Mouse (Mus musculus) embryonic facial prominence, embryonic 11.5 days (tissue): ENCODE data around the gene Kif15. TPM values are rescaled to one million over a fixed set of nuclear protein-coding genes. Genes with fewer than 3 reads are reported as not detected.

Experiments
- ATAC-seq: fragments of 200-750 bp; cut with Nextera tagmentation; replicated peaks from 2 replicates; pipeline ENCODE4 v1.8.0; 2017; ENCODE audit warnings: low read depth; ENCODE audit not compliant: insufficient number of reproducible peaks, low FRiP score, low TSS enrichment
- DNase-seq: peaks from one replicate; pipeline ENCODE4 v3.0.0-alpha.2; 2015; ENCODE audit warnings: low spot score
- H3K27ac ChIP-seq: fragments of 300-500 bp; sonication (generic); replicated peaks from 2 replicates; pipeline ENCODE4 v1.5.1; 2014; ENCODE audit warnings: mild to moderate bottlenecking, low read depth, low read length, control low read depth
- H3K27me3 ChIP-seq: fragments of 300-500 bp; sonication (generic); 2 replicates; pipeline ENCODE4 v1.6.1; 2014; ENCODE audit warnings: mild to moderate bottlenecking, low read length, moderate library complexity, mixed read lengths; ENCODE audit not compliant: control insufficient read depth, insufficient read depth
- H3K36me3 ChIP-seq: fragments of 300-500 bp; sonication (generic); replicated peaks from 2 replicates; pipeline ENCODE4 v1.6.1; 2014; ENCODE audit warnings: low read depth, mild to moderate bottlenecking, low read length, moderate library complexity, mixed read lengths; ENCODE audit not compliant: control insufficient read depth, insufficient read depth
- H3K4me1 ChIP-seq: fragments of 300-500 bp; sonication (generic); 2 replicates; pipeline ENCODE4 v1.6.1; 2014; ENCODE audit warnings: low read length, mixed read lengths; ENCODE audit not compliant: control insufficient read depth, insufficient read depth
- H3K4me2 ChIP-seq: fragments of 300-500 bp; sonication (generic); 2 replicates; pipeline ENCODE4 v1.6.1; 2014; ENCODE audit warnings: low read depth, mild to moderate bottlenecking, control low read depth, low read length, moderate library complexity
- H3K4me3 ChIP-seq: fragments of 300-500 bp; sonication (generic); 2 replicates; pipeline ENCODE4 v1.5.1; 2014; ENCODE audit warnings: low read depth, low read length, control low read depth
- H3K9ac ChIP-seq: fragments of 300-500 bp; sonication (generic); replicated peaks from 2 replicates; pipeline ENCODE4 v1.6.1; 2014; ENCODE audit warnings: mild to moderate bottlenecking, control low read depth, low read length
- H3K9me3 ChIP-seq: fragments of 300-500 bp; sonication (generic); replicated peaks from 2 replicates; pipeline ENCODE4 v1.6.1; 2016; ENCODE audit warnings: mild to moderate bottlenecking, low read length, inconsistent platforms, mixed read lengths; ENCODE audit not compliant: control insufficient read depth
- WGBS: fragments of 180-500 bp; shearing (Covaris S2); extraction: QIAGEN DNeasy Blood & Tissue Kit; methylation state at CpG from one replicate; pipeline ENCODE4 v1.1.7; 2014; 5-methylcytosine and 5-hydroxymethylcytosine counted together
- polyA plus RNA-seq: library from polyadenylated mRNA; unstranded; fragments of >200 nt; fragmentation: Nextera tagmentation; extraction: Ambion mirVana; gene quantifications from 2 replicates; pipeline ENCODE4 v1.2.1, GENCODE M21; 2014

Kif15 gene
- polyA plus RNA-seq, 1 experiment from 2014 or later: 49.4 TPM

- Histone ChIP-seq H3K4me1 (no peaks in the 10 kb centered on the region), H3K4me2 (no peak within 1 kb of the TSS), H3K9ac (no peak within 1 kb of the TSS), H3K4me3 (no peak within 1 kb of the TSS), H3K9me3 (no peaks in the 10 kb centered on the region), H3K27me3 (no peaks in the 10 kb centered on the region), H3K36me3 (no peaks in the 10 kb centered on the region), H3K27ac (no peak within 1 kb of the TSS)
- ATAC-seq (no peak), DNase-seq (no peak)
- WGBS: 82% methylated on average over 4 of the region's 4 CpGs
Measured at GRCm38 (mm10) chr9:123034426-123034825, 83.6 kb downstream of the Kif15 start, which contains the start of gene Tgm4. Gene Tgm4 (plus strand): TSS chr9:123034726.

- ATAC-seq (no peak), DNase-seq (no peak)
- H3K36me3 ChIP-seq: no peaks in the 10 kb centered on the region
- H3K4me1 ChIP-seq: no peaks in the 10 kb centered on the region
- H3K4me3 ChIP-seq: no peak overlapping the region
- H3K4me2 ChIP-seq: no peak overlapping the region
- no peaks in the 10 kb centered on the region for H3K27me3 ChIP-seq
- no peaks in the 10 kb centered on the region for H3K9me3 ChIP-seq
- 100% methylated on average over 1 of the region's 1 CpGs for WGBS
- no peak overlapping the region for H3K9ac ChIP-seq
- no peak overlapping the region for H3K27ac ChIP-seq
Measured at GRCm38 (mm10) chr9:123047665-123048064, 96.8 kb downstream of the Kif15 start.

GRCm38 (mm10) chr9:123058724-123059292 is 108.0 kb downstream of the Kif15 start:
- Histone ChIP-seq H3K27me3 (no peaks in the 10 kb centered on the region), H3K4me3 (no peak overlapping the region), H3K36me3 (no peaks in the 10 kb centered on the region), H3K9me3 (no peaks in the 10 kb centered on the region), H3K4me2 (no peak overlapping the region), H3K27ac (no peak overlapping the region), H3K9ac (no peak overlapping the region), H3K4me1 (no peaks in the 10 kb centered on the region)
- DNase-seq: no peak
- no peak for ATAC-seq

DNA sequence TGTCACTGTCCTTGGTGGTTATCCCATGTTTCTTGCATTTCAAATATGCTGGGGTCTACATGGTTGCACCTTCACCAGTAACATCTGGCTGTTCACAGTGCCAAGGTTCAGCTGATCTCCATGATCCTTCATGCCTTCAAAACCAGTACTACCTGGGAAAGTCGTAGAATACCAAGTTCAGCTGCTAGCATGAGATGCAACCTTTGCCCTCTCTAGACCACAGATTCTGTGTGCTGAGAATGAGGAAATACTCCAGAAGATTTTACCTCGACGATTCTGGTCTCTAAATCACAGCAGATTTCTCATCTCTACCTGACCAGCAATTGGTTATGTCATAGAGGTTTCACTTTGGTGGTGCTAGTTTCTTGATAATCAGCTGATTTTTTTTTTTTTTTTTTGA is 109.3 kb downstream of the Kif15 start:
- WGBS: 84% methylated on average over 3 of the region's 3 CpGs
- Histone ChIP-seq H3K4me2 (no peak overlapping the region), H3K27me3 (no peaks in the 10 kb centered on the region), H3K27ac (no peak overlapping the region), H3K9me3 (no peaks in the 10 kb centered on the region), H3K9ac (no peak overlapping the region), H3K4me3 (no peak overlapping the region), H3K36me3 (no peaks in the 10 kb centered on the region), H3K4me1 (no peaks in the 10 kb centered on the region)
- no peak for DNase-seq
- no peak for ATAC-seq

Other genes with a start within 250 kb of the Kif15 start
- not detected in 2 replicates for gene Topaz1, start 203.7 kb upstream of the Kif15 start, polyA plus RNA-seq
- 4.9 and 5.8 TPM in 2 replicates for gene Tcaim, start 145.5 kb upstream of the Kif15 start, polyA plus RNA-seq
- gene Gm35549, start 107.0 kb upstream of the Kif15 start, polyA plus RNA-seq: 0.60 and 0.73 TPM in 2 replicates
- gene Zfp445, start 85.0 kb upstream of the Kif15 start, polyA plus RNA-seq: 67.3 and 70.2 TPM in 2 replicates
- 2.0 and 2.8 TPM in 2 replicates for gene Zkscan7, start 65.4 kb upstream of the Kif15 start, polyA plus RNA-seq
- gene Zfp105, start 28.0 kb upstream of the Kif15 start, polyA plus RNA-seq: 31.0 and 32.1 TPM in 2 replicates
- gene 1110059G10Rik, start within 50 bp of the Kif15 start, polyA plus RNA-seq: 32.3 and 37.5 TPM in 2 replicates
- 12.8 and 17.7 TPM in 2 replicates for gene Tmem42, start 70.3 kb downstream of the Kif15 start, polyA plus RNA-seq
- 0.38 and 0.52 TPM in 2 replicates for gene Tgm4, start 83.7 kb downstream of the Kif15 start, polyA plus RNA-seq
- gene Zdhhc3, start 162.2 kb downstream of the Kif15 start, polyA plus RNA-seq: 56.9 and 64.3 TPM in 2 replicates
- gene Exosc7, start 162.2 kb downstream of the Kif15 start, polyA plus RNA-seq: 106 and 109 TPM in 2 replicates
- gene Clec3b, start 199.9 kb downstream of the Kif15 start, polyA plus RNA-seq: not detected in 2 replicates